Mouse (Mus musculus) monocyte, adult 5-6 weeks (primary cell): ENCODE results near the gene Cdh22. TPM values are rescaled to one million over a fixed set of nuclear protein-coding genes. Genes with fewer than 3 reads are reported as not detected.
A peak's percentile ranks its signal among the peaks of the same experiment; 100 is the strongest.

Experiments used
- ATAC-seq: fragments of 153-309, 156-312 bp; replicated peaks from 2 replicates; pipeline ENCODE4 v1.8.0; 2017; ENCODE audit warnings: mild to moderate bottlenecking; ENCODE audit not compliant: low TSS enrichment, insufficient number of reproducible peaks, severe bottlenecking, poor library complexity, low FRiP score
- total RNA-seq: library from RNA; stranded (forward); fragments of 200-1000, 200-491, 200-594 nt; gene quantifications from 3 replicates; pipeline ENCODE4 v1.2.3, GENCODE M21; 2017

Gene Cdh22
- total RNA-seq, 1 experiment from 2014 or later = 0.57 TPM

GRCm38 (mm10) chr2:165217361-165218149 lies 17.1 kb downstream of the Cdh22 start:
- ATAC-seq = no peak

- no peak for ATAC-seq
Measured at GRCm38 (mm10) chr2:165215103-165215951, 19.3 kb downstream of the Cdh22 start.

- no peak for ATAC-seq
Measured at GRCm38 (mm10) chr2:165211426-165212079, 23.1 kb downstream of the Cdh22 start.

- ATAC-seq = no peak
Measured at GRCm38 (mm10) chr2:165210948-165211347, 23.7 kb downstream of the Cdh22 start.

- no peak for ATAC-seq
Measured at GRCm38 (mm10) chr2:165207689-165208088, 27.0 kb downstream of the Cdh22 start.

GRCm38 (mm10) chr2:165207086-165207485 lies 27.6 kb downstream of the Cdh22 start:
- ATAC-seq = no peak

- ATAC-seq = no peak
Measured at GRCm38 (mm10) chr2:165205486-165205885, 29.2 kb downstream of the Cdh22 start.

- ATAC-seq = no peak
Measured at GRCm38 (mm10) chr2:165204931-165205330, 29.7 kb downstream of the Cdh22 start.

GRCm38 (mm10) chr2:165201761-165202751 lies 32.6 kb downstream of the Cdh22 start:
- no peak for ATAC-seq

GRCm38 (mm10) chr2:165197546-165197945 lies 37.1 kb downstream of the Cdh22 start:
- ATAC-seq = no peak

GRCm38 (mm10) chr2:165195411-165196182 lies 39.1 kb downstream of the Cdh22 start:
- 0 out of 2 replicates have a peak, but pooled peaks have one; percentile 44 for ATAC-seq

GRCm38 (mm10) chr2:165191483-165191882 lies 43.2 kb downstream of the Cdh22 start:
- no peak for ATAC-seq

GRCm38 (mm10) chr2:165189546-165189945 lies 45.1 kb downstream of the Cdh22 start:
- ATAC-seq = no peak

GRCm38 (mm10) chr2:165187648-165188380 lies 46.8 kb downstream of the Cdh22 start:
- no peak for ATAC-seq

- no peak for ATAC-seq
Measured at GRCm38 (mm10) chr2:165184015-165184633, 50.5 kb downstream of the Cdh22 start.
